Mouse (Mus musculus) embryonic fibroblast, embryonic 13.5 days (primary cell): ENCODE measurements around the gene Map3k3. TPM values are rescaled to one million over a fixed set of nuclear protein-coding genes. Genes with fewer than 3 reads are reported as not detected.

Source experiments
- H3K27ac ChIP-seq: 2 replicates; pipeline ENCODE4 v1.5.1; 2012; ENCODE audit warnings: low read length, control low read depth, inconsistent platforms; ENCODE audit not compliant: insufficient read depth
- H3K4me1 ChIP-seq: 2 replicates; pipeline ENCODE4 v1.6.1; 2011; ENCODE audit warnings: low read length; ENCODE audit not compliant: control insufficient read depth, insufficient read depth
- H3K4me3 ChIP-seq: 2 replicates; pipeline ENCODE4 v1.5.1; 2011; ENCODE audit warnings: mild to moderate bottlenecking, control low read depth, low read length; ENCODE audit not compliant: insufficient read depth
- CTCF ChIP-seq: IDR thresholded peaks from 2 replicates; pipeline ENCODE4 v1.5.1; 2011; ENCODE audit warnings: mild to moderate bottlenecking, control low read depth, low read length, moderate library complexity, borderline replicate concordance; ENCODE audit not compliant: insufficient read depth
- POLR2A ChIP-seq: IDR thresholded peaks from 2 replicates; pipeline ENCODE4 v1.6.1; 2011; ENCODE audit warnings: low read depth, mild to moderate bottlenecking, control low read depth, low read length, moderate library complexity
- polyA plus RNA-seq: library from polyadenylated mRNA; stranded (reverse); fragments of >200 nt; gene quantifications from 2 replicates; pipeline ENCODE4 v1.2.4, GENCODE M21; 2011; ENCODE audit warnings: low read depth; ENCODE audit not compliant: missing spikeins, insufficient read length

Gene Map3k3
- polyA plus RNA-seq, 1 experiment = 41.1 TPM

DNA sequence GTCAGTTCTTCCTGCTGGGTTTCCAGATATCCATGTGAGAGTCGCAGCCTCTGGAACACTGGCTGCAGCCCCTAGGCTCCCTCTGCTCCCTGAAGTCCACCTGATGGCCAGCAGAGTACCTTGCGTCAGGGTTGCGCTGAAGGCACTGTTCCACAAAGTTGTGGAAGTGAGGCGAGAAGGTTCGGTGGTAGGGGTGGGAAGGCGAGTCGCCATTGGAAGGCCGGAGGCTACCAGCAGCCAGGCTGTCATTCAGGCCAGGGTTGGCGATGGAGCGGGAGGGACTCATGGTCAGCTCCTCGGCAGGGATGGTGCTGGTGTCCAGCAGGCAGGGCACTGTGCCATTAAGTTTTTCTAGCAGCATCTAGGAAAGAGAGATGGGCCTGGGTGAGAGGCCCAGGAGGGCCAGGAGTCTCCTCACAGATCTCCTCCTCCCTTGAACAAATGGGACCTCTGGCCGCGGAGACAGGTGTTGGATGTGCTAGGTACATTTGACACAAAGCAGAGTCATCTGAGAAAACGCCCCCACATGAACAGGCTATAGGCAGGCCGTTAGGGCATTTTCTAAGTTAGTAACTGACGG, 80.3 kb downstream of the Map3k3 start:
- TF ChIP-seq POLR2A = no peak
- no peak for TF ChIP-seq CTCF
- Histone ChIP-seq H3K4me3 (no peak overlapping the region), H3K4me1 (no peaks in the 10 kb centered on the region; the same call in 1 of the 2 replicates), H3K27ac (no peak overlapping the region)

- no peak overlapping the region for H3K4me3 ChIP-seq
- H3K27ac ChIP-seq = no peak overlapping the region
- no peaks in the 10 kb centered on the region; the same call in 1 of the 2 replicates for H3K4me1 ChIP-seq
- no peak for TF ChIP-seq CTCF
- no peak for TF ChIP-seq POLR2A
These were observed 83.0 kb downstream of the Map3k3 start for GRCm38 (mm10) chr11:106167435-106167834.

DNA sequence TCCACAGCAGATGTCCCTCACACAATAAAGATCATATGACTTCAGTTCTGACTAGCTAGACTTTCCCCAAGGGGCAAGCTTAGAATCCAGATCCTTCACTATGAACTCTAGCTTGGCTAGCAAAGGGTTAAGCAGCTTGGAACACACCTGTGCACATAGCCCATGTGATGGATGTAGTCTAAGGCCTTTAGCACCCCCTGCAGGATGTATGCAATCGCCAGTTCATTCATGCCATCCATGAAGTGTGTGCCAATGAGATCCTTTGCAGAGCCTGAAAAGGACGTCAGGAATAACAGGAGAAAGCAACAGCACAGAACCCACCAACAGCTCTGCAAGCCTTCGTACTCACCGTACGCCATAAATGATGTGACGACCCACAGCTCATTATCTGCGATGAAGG, 86.4 kb downstream of the Map3k3 start:
- TF ChIP-seq CTCF (no peak), POLR2A (no peak)
- Histone ChIP-seq H3K4me3 (no peak overlapping the region), H3K4me1 (no peaks in the 10 kb centered on the region; the same call in 1 of the 2 replicates), H3K27ac (no peak overlapping the region)

- Histone ChIP-seq H3K4me1 (no peaks in the 10 kb centered on the region; the same call in 1 of the 2 replicates), H3K4me3 (no peak overlapping the region), H3K27ac (no peak overlapping the region)
- TF ChIP-seq POLR2A = no peak
- no peak for TF ChIP-seq CTCF
These were observed 88.8 kb downstream of the Map3k3 start for GRCm38 (mm10) chr11:106173228-106173627.

GRCm38 (mm10) chr11:106174372-106174771, 90.0 kb downstream of the Map3k3 start:
- TF ChIP-seq CTCF (no peak), POLR2A (no peak)
- Histone ChIP-seq H3K27ac (no peak overlapping the region), H3K4me3 (no peak overlapping the region)

GRCm38 (mm10) chr11:106175081-106175480, 90.7 kb downstream of the Map3k3 start:
- H3K4me3 ChIP-seq = no peak overlapping the region
- no peak overlapping the region for H3K27ac ChIP-seq
- H3K4me1 ChIP-seq = no peaks in the 10 kb centered on the region; the same call in 1 of the 2 replicates
- TF ChIP-seq POLR2A = no peak
- no peak for TF ChIP-seq CTCF

More at GRCm38 (mm10) chr11:106174372-106174771, 90.0 kb downstream of the Map3k3 start:
- no peaks in the 10 kb centered on the region; the same call in 1 of the 2 replicates for H3K4me1 ChIP-seq

DNA sequence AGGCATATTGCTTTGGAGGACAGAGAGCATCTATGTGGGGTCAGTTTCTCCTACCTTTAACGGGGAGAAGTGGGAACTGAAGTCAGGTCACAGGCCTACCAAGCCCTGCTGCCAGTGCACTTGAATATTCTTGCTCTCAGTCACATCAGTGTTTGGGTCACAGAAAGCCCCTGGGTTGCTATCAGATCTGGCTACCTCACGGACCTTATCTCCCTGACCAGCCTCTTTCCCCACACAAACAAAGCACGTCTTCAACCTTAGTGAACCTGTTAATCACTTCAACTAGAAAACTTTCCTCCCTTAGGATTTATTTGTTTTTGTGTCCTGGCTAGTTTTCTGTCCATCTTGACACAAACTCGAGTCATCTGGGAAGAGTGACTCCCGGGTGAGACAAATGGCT, 92.0 kb downstream of the Map3k3 start:
- Histone ChIP-seq H3K27ac (no peak overlapping the region), H3K4me3 (no peak overlapping the region), H3K4me1 (no peaks in the 10 kb centered on the region; the same call in 1 of the 2 replicates)
- TF ChIP-seq CTCF = no peak
- TF ChIP-seq POLR2A = no peak

DNA sequence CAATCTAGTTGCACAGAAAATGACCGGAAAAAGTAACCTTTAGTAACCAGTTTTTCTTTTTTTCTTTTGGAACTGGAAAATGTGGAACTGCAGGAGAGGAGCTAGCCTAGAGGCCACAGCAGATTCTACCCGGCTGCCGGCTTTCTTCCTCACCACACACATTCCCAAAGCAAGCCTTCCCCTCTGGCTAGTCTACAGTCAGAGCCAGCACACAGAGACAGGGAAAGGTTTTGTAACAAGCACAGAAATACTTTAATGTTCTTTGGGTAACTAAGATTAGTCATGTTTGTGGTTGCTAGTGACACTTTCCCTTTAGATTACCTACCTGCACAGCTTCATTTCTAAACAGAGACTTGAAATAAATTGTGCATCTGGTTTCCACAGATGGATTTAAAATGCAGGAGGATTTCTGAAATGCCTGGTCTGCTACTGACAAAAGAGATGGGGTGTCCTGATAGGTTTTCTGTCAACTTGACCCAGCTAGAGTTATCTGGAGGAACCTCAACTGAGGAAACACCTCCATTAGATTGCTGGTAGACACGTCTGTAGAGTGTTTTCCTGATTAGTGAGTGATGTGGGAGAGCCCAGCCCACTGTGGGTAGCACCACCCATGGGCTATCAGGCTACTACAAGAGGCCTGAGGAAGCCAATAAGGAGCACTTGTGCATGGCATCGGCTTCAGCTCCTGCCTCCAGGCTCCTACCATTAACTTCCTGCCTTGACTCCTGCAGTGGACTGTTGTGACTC, 93.8 kb downstream of the Map3k3 start:
- H3K27ac ChIP-seq = no peak overlapping the region
- no peaks in the 10 kb centered on the region; the same call in 1 of the 2 replicates for H3K4me1 ChIP-seq
- no peak for TF ChIP-seq CTCF
- TF ChIP-seq POLR2A = no peak
- no peak overlapping the region for H3K4me3 ChIP-seq

DNA sequence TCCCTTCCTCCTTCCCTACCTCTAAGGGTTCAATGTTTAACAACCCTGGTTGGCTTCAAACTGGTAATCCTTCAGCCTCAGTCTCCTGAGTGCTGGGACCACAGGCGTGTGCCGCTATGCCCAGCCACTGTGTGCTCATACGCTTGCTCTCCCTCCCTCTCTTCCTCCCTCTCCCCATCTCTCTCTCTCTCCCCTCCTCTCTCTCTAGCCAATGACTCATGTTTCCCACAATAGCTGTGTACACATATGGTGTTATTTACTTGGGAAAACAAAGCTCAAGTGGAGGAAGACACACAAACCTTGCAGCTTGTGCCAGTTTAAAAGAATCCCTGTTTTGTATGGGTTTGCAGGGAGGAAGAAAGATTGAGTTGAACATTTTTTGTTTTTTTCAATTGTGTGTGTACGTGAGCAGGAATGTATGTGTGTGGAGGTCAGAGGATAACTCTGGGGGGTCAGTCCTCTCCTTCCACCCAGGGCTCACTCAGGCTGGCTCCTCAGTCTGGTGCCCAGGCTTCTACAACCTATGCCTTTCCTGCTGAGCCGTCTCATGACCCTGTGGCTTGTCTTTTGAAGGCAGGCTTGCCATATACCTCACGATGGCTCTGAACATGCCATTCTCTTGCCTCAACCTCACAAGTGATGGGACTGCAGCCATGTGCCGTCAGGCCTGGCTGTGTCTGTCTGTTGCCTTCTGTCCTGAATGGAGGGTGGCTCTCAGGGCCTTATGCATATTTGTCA, 95.5 kb downstream of the Map3k3 start:
- no peak overlapping the region for H3K27ac ChIP-seq
- no peak for TF ChIP-seq CTCF
- TF ChIP-seq POLR2A = no peak
- H3K4me1 ChIP-seq = no peaks in the 10 kb centered on the region; the same call in 1 of the 2 replicates
- H3K4me3 ChIP-seq = no peak overlapping the region
